Mouse (Mus musculus) liver, embryonic 14.5 days (tissue): ENCODE data around the gene Sdhd. TPM values are rescaled to one million over a fixed set of nuclear protein-coding genes. Genes with fewer than 3 reads are reported as not detected.

Experiments
- ATAC-seq: fragments of 200-750 bp; cut with Nextera tagmentation; 2 replicates; pipeline ENCODE4 v1.8.0; 2017; ENCODE audit warnings: moderate number of reproducible peaks, mild to moderate bottlenecking, moderate library complexity; ENCODE audit not compliant: insufficient read depth
- DNase-seq, 3 experiments: peaks; one replicate each; pipeline ENCODE4 v3.0.0-alpha.2; 2012 to 2013; ENCODE audit warnings: low read depth in 3 of 3, low spot score in 3 of 3
- H3K27ac ChIP-seq: fragments of 300-500 bp; sonication (generic); 2 replicates; pipeline ENCODE4 v1.5.1; 2014; ENCODE audit warnings: moderate library complexity, mild to moderate bottlenecking, control low read depth, inconsistent platforms
- H3K27me3 ChIP-seq: fragments of 300-500 bp; sonication (generic); 2 replicates; pipeline ENCODE4 v1.6.1; 2014; ENCODE audit warnings: mild to moderate bottlenecking, low read length, moderate library complexity; ENCODE audit not compliant: control insufficient read depth, insufficient read depth
- H3K36me3 ChIP-seq: fragments of 300-500 bp; sonication (generic); replicated peaks from 2 replicates; pipeline ENCODE4 v1.6.1; 2014; ENCODE audit warnings: low read depth; ENCODE audit not compliant: control insufficient read depth, insufficient read depth
- H3K4me1 ChIP-seq, 2 experiments: fragments of 200-500 bp in 1 of 2; fragments of 300-500 bp in 1 of 2; sonication (generic) in 1 of 2; replicated peaks; 2 replicates each; pipeline ENCODE4 v1.6.1; 2012 to 2014; ENCODE audit warnings: antibody characterized with exemption in 1 of 2, inconsistent platforms in 1 of 2, low read length in 1 of 2; ENCODE audit not compliant: control insufficient read depth in 2 of 2, insufficient read depth in 2 of 2
- H3K4me2 ChIP-seq: fragments of 300-500 bp; sonication (generic); 2 replicates; pipeline ENCODE4 v1.6.1; 2014; ENCODE audit warnings: low read depth, mild to moderate bottlenecking, control low read depth, moderate library complexity
- H3K4me3 ChIP-seq, 2 experiments: fragments of 200-500 bp in 1 of 2; fragments of 300-500 bp in 1 of 2; sonication (generic) in 1 of 2; 2 replicates each; pipeline ENCODE4 v1.5.1; 2012 to 2014; ENCODE audit warnings: low read depth in 2 of 2, low read length in 2 of 2, mild to moderate bottlenecking in 2 of 2, control low read depth in 1 of 2, inconsistent platforms in 1 of 2, moderate library complexity in 1 of 2; ENCODE audit not compliant: insufficient read depth in 1 of 2
- H3K9ac ChIP-seq: fragments of 300-500 bp; sonication (generic); replicated peaks from 2 replicates; pipeline ENCODE4 v1.6.1; 2014; ENCODE audit warnings: mild to moderate bottlenecking, control low read depth, moderate library complexity
- H3K9me3 ChIP-seq: fragments of 300-500 bp; sonication (generic); 2 replicates; pipeline ENCODE4 v1.6.1; 2016; ENCODE audit warnings: low read length, mixed read lengths; ENCODE audit not compliant: control insufficient read depth
- CTCF ChIP-seq: IDR thresholded peaks from 2 replicates; pipeline ENCODE4 v1.5.1; 2016; ENCODE audit warnings: antibody characterized with exemption, low read depth, control low read depth
- EP300 ChIP-seq: IDR thresholded peaks from 2 replicates; pipeline ENCODE4 v1.6.1; 2016; ENCODE audit warnings: antibody characterized with exemption, low read depth
- WGBS: fragments of 180-500 bp; shearing (Covaris S2); extraction: QIAGEN DNeasy Blood & Tissue Kit; methylation state at CpG from one replicate; pipeline ENCODE4 v1.1.7; 2014; ENCODE audit not compliant: insufficient replicate concordance; 5-methylcytosine and 5-hydroxymethylcytosine counted together
- polyA plus RNA-seq, 2 experiments: library from polyadenylated mRNA; depleted of rRNA in 1 of 2; stranded (reverse) in 1 of 2; unstranded in 1 of 2; fragments of >200 nt; fragmentation: Nextera tagmentation in 1 of 2; extraction: Ambion mirVana in 1 of 2; gene quantifications; 2 replicates each; pipeline versions ENCODE4 v1.2.1 to v1.2.3; 2012 to 2014

Sdhd gene
- polyA plus RNA-seq, 2 experiments: 167 to 322 TPM

DNA sequence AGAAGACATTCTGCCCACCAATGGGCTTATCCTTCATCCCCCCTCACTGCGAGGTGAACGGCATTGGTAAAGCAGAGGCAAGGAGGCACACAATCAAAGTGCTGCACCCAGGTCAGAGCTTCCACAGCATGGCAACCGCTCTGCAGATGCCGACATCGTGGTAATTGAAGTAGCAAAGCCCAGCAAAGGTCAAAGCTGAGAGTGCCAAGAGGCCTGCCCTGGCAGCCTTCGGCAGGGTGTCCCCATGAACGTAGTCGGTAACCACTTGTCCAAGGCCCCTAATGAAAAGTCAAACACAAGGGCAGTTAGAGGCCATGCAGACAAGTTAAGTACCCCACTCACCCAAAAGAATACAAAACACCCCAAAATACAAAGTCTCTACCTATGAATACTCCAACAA lies 6.6 kb downstream of the Sdhd start:
- DNase-seq (no peak), ATAC-seq (no peak)
- Histone ChIP-seq H3K27me3 (no peaks in the 10 kb centered on the region), H3K9me3 (no peaks in the 10 kb centered on the region), H3K27ac (no peak overlapping the region), H3K36me3 (peaks cover 46% of the 10 kb centered on the region), H3K9ac (no peak overlapping the region), H3K4me2 (no peak overlapping the region), H3K4me1 (peaks cover 10 to 13% of the 10 kb centered on the region in 2 experiments), H3K4me3 (no peak overlapping the region)
- TF ChIP-seq CTCF (no peak), EP300 (no peak)
- WGBS: 91% methylated on average over 8 of the region's 8 CpGs

DNA sequence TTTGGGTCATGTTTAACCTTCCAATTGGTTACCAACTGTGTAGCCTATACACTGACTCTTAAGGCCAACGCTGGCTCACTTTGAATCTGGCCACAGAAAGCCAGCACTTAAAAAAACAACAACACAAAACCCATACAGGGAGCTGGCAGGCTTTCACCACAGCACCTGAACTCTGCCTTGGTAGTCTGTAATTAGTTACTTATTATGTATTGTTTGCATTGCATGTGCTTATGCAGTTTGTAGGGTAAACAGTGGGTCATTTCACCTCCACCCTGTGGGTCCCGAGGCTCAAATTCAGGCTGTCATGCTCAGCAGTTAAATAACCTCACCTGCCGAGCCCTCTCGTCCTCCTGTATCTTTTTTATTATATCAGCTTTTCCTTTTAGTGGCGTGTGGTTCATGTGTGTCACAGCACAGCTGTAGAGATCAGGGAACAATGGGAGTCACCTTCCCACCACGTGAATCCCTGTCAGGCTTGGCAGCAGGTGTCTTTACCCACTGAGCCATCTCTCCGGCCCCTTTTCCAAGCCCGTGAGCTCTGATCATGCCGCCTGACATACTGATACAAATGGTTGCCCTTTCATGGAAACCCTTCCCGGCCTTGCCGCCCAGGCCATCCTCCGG lies 8.7 kb downstream of the Sdhd start:
- no peak overlapping the region for H3K4me2 ChIP-seq
- no peaks in the 10 kb centered on the region for H3K9me3 ChIP-seq
- peaks cover 0 to 6% of the 10 kb centered on the region in 2 experiments; a peak in 2 of 4 replicates for H3K4me1 ChIP-seq
- TF ChIP-seq EP300: no peak
- no peak for TF ChIP-seq CTCF
- H3K27me3 ChIP-seq: no peaks in the 10 kb centered on the region
- no peak overlapping the region for H3K9ac ChIP-seq
- ATAC-seq (peak; percentile 68), DNase-seq (no peak)
- H3K27ac ChIP-seq: no peak overlapping the region; the same call in 1 of the 2 replicates
- peaks cover 39% of the 10 kb centered on the region for H3K36me3 ChIP-seq
- H3K4me3 ChIP-seq: no peak overlapping the region
- WGBS: 63% methylated on average over 12 of the region's 12 CpGs

DNA sequence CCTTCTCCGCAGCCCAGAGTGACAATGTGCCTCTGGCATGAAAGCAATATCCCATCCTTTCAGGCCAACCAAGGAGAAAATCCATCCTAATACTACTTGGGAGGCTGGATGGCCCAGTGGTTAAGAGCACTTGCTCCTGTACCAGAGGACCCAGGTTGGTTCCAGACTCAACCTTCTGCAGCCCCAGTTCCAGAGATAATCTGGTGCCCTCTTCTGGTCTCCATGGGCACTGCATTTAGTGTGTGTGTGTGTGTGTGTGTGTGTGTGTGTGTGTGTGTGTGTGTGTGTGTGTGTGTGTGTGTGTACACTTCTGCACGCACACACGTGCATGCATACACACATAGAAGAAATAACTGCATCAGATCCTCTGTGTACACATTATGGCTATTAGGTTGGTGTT lies 10.1 kb downstream of the Sdhd start:
- 0 out of 2 replicates have a peak, but pooled peaks have one; percentile 21 for ATAC-seq
- no peak for TF ChIP-seq EP300
- TF ChIP-seq CTCF: peak; percentile 82

GRCm38 (mm10) chr9:50592955-50593354 lies 10.7 kb downstream of the Sdhd start:
- Histone ChIP-seq H3K4me3 (no peak overlapping the region), H3K36me3 (peaks cover 20% of the 10 kb centered on the region), H3K9me3 (no peaks in the 10 kb centered on the region), H3K4me2 (no peak overlapping the region), H3K4me1 (peaks cover 0 to 6% of the 10 kb centered on the region in 2 experiments; a peak in 2 of 4 replicates), H3K27ac (no peak overlapping the region), H3K27me3 (no peaks in the 10 kb centered on the region), H3K9ac (no peak overlapping the region)
- ATAC-seq (no peak), DNase-seq (no peak)
- 74% methylated on average over 9 of the region's 9 CpGs for WGBS
- no peak for TF ChIP-seq EP300

More for the DNA sequence above, 10.1 kb downstream of the Sdhd start:
- Histone ChIP-seq H3K27me3 (no peaks in the 10 kb centered on the region), H3K9me3 (no peaks in the 10 kb centered on the region), H3K36me3 (peaks cover 26% of the 10 kb centered on the region), H3K4me1 (peaks cover 0 to 6% of the 10 kb centered on the region in 2 experiments; a peak in 2 of 4 replicates), H3K4me2 (no peak overlapping the region), H3K27ac (no peak overlapping the region), H3K4me3 (no peak overlapping the region), H3K9ac (no peak overlapping the region)
- 61% methylated on average over 3 of the region's 3 CpGs for WGBS
- DNase-seq: no peak

- no peak overlapping the region for H3K4me3 ChIP-seq
- H3K9me3 ChIP-seq: no peaks in the 10 kb centered on the region
- no peak for TF ChIP-seq EP300
- TF ChIP-seq CTCF: no peak
- H3K27me3 ChIP-seq: no peaks in the 10 kb centered on the region
- no peak overlapping the region for H3K27ac ChIP-seq
- ATAC-seq (no peak), DNase-seq (no peak)
- no peak overlapping the region for H3K4me2 ChIP-seq
- peaks cover 4% of the 10 kb centered on the region for H3K36me3 ChIP-seq
- H3K9ac ChIP-seq: no peak overlapping the region
- WGBS: 48% methylated on average over 10 of the region's 10 CpGs
- H3K4me1 ChIP-seq: peaks cover 0 to 6% of the 10 kb centered on the region in 2 experiments; a peak in 2 of 4 replicates
Observed at GRCm38 (mm10) chr9:50590856-50591518, 12.6 kb downstream of the Sdhd start.
